Mouse (Mus musculus): ENCODE data around the gene Nae1. TPM values are rescaled to one million over a fixed set of nuclear protein-coding genes. Genes with fewer than 3 reads are reported as not detected.
"Not testable (repeated sequence)": the region's sequence is repeated elsewhere in the genome, so short reads cannot be mapped to it uniquely, and the experiment has no call there.

Nae1 gene
- 39.4 and 43.1 TPM in 2 replicates for total RNA-seq (2021)
- long read RNA-seq, transcript Nae1-201 (20 exons, 1,808 nt), result major isoform, 50 of 59 reads
- long read RNA-seq, partial matches to known transcripts, result 1 of 59 reads
- long read RNA-seq, other reads (novel, unspliced or antisense), result 5 of 59 reads

DNA sequence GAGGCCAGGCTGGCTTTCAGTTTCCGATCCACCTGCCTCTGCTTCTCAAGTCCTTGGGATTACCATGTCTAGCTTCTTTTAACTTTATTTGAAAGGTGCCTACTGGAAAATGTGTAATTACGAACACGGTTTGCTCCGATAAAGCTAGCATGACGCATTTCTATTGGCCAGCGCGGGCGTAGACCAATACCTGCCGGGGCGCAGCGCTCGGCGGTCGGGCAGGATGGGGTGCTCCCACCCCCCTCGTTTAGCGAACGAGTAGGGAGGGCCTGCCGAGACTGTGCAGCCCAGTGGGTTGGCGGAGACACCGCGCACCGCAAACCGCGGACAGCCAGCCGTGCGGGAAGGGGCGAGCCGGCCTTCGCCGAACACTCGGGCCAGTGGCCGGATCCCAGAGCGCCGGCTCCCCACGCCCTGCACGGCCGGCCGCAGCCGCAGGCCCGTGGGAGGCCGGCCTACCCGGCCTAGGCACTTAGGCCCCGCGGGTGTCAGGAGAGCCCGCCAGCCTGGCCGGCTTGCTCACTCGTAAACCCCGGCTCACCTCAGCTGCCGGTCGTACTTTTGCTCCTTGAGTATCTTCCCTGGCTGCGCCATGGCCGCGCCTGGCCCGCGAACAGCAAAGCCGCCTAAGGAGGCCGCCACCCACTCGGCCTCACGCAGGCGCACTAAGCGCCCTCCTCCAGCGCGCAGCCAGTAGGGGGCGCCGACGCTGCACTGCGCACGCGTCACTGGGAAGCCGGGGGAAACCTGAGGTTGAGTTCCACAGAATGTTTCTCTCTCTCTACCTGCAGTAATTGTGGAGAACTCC, at the start of gene Nae1, which contains the start of gene Car7:
Gene Nae1 (minus strand): TSS at position 667 of the 808 bp plus-strand sequence.
Gene Car7 (plus strand): TSS at position 719 of the 808 bp plus-strand sequence.
- DNase-seq, result peak; percentile 95

DNA sequence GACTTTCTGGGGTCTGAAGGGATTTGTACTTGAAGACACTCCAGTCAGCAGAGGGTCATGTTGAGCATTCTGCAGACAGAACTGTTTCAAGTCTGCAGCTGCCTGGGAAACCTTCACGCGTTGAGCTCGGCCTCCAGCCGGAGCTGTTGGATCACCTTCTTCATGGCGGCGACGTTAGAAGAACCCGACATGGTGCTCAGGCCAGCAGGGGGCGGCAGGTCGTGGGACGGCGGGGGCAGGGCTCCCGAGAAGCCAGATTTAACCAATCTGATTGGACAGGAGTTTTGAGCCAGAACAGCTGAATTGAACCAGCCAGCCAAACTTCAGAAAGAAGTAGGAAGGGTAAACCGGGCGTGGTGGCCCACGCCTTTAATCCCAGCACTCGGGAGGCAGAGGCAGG, 43.2 kb upstream of the Nae1 start:
- not testable (repeated sequence) for DNase-seq

DNA sequence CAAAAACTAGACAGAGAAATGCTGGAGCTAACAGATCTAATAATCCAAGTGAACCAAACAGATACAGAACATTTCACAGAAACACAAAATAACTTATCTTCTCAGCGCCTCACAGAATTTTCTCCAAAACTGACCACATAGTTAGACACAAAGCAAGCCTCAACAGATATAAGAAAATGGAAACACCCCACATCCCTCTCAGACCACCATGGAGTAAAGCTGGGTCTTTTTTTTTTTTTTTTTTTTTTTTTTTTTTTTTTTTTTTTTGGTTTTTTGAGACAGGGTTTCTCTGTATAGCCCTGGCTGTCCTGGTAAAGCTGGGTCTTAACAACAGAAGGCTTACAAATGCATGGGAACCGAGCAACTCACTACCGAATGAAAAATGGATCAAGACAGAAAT, 42.4 kb upstream of the Nae1 start:
- DNase-seq, result no peak

DNA sequence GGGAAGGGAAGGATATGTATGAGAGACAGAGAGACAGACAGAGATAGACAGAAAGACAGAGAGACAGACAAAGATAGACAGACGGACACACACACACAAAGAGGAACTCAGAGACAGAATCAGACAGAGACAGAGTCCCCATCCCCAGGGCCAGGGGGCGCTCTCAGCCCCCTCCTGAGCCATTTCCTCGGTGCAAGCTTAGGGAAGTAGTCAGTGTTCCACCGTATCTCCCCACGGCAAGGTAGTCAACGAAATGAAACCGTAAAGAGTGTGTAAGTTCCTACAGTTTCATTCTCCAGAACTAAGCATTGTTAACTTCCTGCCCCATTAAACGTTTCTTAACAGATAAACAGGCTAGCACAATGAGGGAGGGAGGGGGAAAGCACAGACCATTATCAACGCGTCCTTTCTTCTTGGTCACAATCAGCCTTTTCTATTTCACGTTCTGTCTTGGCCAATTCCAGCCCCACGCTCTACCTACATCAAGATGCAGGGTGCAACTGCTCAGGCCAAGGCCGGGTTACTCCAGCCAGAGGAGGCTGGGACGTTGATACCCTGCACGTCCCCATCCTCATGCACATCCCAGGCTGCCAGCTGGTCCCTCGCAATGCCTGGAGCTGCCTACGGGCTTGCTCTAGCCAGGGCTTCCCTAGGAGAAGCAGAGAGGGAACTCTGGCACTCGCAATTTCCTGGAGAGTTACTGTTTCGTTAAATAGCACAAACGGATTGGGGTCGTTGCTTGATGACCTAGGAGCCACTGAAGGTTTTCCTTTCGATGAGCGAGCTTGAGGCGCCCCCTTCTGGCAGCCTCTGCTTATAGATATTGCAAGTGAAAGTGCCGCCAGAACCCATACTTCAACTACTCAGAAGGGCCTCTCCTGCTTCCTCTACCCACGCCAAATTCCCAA, 36.3 kb upstream of the Nae1 start:
- peak; percentile 85 for DNase-seq

DNA sequence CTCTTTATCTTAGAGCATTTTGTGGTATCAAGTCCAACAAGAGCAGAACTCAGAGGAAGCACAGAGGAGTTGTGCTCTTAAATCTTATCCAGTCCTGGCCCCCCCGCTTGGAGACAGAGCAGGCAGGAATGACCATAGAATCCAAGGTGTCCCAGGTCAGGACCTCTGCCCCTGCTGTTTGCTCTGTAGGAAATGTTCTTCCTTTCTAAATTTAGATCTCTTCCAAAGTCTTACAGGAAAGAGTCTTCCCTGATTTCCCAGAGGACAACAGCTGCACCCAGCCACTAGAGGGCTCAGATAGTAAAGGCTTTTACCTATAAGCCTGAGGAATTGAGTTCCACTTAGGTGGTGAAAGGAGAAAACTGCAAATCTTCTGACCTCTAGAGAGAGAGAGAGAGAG, 35.1 kb upstream of the Nae1 start:
- DNase-seq, result peak; percentile 42

DNA sequence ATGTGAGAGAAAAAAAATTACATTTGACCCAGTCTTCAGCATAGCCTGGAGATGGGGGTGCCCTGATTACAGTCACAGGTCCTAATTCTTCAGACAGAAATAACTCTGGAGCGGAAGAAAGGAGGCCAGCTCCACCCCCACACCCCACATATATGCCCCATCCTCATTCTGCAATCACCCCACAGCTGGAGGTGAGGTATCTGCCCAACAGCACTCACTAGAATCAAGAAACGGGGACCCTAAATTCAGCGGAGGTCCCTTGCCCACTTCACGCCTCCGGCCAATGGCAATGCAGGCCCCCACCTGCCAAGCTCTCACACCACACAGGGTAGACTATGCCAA, 31.0 kb upstream of the Nae1 start:
- no peak for DNase-seq

DNA sequence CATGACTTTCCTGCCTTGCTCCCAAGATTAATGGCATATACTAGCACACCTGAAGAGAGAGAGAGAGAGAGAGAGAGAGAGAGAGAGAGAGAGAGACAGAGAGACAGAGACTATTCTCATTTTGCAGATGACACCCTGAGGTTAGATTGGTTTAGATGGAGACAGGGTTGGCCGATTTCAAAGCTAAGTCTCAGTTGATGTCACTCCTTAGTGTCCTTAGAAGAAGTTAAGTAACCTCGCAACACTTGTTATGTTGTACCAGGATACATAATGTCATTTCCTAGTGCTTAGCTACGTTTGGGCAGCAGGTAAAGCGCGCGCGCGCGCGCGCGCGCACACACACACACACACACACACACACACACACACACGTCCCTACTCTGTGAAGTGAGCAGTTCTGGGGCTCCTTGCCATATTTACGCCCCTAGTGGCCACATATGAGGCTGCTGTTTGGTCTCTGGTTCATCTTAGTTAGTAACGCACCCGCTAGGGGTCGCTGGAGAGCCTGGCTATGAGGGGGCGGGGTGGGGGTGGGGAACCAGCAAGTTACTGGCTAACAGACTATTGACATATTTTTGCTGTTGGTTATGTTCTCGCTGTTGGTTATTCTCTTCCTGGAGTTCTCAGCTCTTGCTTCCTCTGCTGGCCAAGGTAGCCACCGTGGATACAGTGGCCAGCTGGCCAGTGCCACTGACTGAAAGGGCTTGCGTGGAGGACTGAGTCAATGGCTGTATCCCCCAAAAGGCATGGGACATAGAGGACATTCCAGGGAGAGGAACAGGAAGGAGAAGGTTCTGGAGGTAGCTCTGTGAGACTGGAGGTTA, 30.4 kb upstream of the Nae1 start:
- peak; percentile 84 for DNase-seq

DNA sequence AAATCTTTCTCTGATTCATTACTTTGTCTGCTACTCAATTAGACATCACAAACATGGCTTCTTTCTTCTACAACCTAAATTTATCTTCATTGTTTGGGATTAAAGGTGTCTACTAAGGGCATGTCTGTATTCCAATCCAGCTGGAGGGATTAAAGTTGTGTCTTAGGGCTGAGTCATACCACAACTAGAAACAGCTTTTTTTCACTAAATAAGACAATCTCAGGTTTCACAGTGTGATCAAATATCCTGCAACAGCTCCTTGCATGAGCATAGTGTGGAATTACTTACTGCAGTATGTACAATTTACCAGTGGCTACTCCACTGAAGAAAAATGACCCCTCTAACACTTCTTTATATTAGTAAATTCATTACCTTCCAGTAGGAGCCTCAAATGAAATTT, 26.3 kb upstream of the Nae1 start:
- DNase-seq, result no peak

DNA sequence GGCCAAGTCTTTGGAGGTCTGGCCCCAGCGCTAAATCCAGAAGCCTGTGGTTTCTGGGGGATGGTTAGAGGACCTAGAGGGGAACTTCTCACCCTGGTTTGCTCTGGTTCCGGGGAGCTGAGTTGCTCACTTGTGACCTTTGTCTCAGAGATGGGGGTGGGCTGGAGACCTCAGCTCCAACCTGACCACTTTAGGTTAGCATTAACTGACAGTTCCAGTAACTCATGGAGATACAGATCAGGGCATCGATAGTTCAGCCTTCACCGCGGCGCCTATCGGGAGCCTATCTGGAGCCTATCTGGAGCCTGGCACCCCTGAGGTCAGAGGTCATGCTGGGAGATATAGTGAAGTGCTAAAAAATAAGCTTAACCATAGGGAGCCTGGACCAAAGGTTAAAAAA, 22.8 kb upstream of the Nae1 start:
- no peak for DNase-seq

DNA sequence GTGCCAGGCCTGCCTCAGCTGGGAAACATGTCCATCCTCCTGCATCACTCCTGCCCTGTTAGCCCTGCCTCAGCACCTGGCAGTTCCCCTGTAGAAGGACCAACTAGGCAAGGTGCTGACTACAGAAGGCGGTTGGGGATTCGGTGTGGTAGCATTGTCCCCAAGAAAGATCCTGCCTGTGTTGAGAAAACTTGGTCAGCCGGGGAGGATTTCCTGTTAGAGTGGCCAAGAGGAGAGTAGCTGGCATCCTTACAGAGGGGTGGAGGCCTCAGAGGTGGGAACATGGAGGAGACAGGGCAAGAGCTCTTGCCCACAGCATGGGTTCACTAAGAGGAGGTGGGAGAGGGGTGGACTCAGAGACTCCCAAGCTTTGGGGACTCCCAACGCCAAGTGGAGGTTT, 20.8 kb upstream of the Nae1 start:
- DNase-seq, result no peak

DNA sequence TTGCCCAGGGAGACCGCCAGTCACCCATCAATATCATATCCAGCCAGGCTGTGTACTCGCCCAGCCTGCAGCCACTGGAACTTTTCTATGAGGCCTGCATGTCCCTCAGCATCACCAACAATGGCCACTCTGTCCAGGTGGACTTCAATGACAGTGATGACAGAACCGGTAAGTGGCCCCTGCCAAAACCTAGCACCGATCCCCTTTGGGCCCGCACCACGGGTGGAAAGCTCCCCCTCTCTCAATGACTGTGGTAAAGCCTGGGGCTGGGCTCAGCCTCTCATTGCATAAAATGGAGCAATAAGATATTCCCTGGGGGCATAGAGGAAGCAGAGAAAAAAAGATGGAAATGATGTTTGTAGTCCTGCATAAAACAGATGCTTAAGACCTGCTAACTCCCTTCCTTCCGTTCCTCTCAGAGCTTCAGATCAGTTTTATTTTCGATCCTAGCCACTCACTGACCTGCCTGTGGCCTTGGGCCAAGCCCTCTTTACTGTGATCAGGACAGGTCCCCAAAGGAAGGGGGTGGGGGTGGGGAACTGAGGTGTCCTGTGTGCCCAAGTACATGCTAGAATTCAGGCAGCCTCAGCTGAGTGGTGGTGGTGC, 9.1 kb upstream of the Nae1 start:
- DNase-seq, result no peak

DNA sequence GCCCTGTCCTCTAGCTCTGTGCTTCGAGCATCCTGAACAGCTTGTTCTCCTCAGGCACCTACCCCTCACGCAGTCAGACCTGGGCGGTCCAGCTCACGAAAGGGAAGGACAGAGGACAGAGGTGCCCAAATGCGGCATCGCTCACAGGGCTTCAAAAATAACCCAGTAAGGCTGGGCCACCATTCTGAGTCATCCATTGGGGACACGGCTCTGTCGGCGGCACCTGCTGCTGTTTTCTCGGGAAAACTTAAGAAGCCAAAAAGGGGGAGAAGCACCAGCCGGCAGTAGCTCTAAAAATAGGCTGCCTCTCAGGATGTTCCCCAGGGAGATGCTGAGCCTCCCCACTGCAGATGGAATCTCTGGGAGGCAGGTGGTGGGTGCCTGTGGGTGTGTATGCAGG, 7.7 kb upstream of the Nae1 start:
- DNase-seq, result no peak

DNA sequence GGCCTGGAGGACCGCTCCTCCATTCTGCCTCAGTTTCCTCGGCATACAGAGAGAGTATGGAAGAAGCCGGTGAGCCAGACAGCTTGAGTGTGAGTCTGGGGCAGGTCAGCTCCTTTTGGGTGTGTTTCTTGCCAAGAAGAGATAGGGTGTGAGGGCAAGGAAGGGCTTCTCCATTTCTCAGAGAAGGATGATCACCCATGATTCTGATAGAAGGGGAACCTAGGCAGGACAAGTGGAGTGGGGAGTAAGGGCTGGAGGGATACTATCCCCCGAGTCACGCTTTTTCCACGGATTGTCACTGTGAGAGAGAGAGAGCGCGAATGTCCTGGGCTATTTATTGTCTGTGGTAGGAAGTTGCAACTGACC, 7.1 kb upstream of the Nae1 start:
- no peak for DNase-seq

DNA sequence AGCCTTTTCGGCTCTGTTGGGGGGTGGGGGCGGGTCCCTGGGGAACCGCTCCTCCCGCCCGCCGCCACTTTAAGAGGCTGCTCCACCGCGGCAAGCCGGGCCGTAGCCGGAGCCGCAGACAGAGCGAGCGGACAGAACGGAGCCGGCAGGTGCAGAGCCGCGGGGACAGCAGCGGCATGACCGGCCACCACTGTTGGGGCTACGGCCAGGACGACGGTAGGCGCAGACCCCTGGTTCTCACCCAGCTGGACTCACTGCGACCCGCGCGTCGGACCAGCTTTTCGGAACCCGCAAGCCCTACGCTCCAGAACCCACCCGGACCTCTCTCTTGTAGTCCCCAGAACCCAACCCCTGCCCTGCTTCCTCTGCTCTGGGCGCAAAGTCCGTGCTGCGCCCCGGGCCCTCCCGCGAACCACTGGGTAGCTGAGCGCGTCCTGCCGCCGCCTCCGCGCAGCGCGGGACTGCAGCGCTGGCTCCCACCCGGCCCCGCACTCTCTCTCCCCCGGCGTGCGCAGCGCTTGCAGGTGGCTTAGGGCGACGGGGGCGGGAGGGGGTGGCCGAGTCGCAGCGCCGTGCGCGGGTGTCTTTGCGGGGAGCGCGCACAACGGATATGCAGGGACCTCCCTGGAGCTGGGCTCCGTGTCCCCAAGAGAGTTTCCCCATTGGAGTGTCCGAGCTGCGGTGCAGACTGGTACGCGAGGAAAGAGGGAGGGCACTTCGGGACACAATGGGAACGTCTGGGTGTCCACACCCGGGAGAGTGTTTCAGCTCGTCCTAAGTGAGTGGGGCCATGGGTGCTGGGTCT, 6.5 kb upstream of the Nae1 start:
- DNase-seq, result peak; percentile 28

DNA sequence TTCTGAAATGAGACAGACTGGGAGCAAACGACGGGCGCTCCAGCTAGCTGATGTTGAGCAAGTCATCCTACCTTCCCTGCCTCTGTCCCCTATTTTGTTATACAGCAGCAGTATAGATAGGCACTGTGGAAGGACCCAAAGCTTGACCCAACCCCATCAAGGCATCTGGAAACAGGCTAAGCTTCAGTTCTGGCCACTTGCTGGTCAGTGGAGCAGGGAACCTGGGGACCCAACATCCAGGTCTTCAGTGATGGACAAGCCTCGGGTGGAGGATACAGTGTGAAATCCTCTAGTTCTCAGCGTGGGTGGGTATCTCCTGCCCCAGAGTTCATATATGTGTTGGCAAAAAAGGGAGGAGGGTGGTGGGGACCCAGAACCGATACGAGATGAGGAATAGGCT, 5.8 kb upstream of the Nae1 start:
- no peak for DNase-seq

DNA sequence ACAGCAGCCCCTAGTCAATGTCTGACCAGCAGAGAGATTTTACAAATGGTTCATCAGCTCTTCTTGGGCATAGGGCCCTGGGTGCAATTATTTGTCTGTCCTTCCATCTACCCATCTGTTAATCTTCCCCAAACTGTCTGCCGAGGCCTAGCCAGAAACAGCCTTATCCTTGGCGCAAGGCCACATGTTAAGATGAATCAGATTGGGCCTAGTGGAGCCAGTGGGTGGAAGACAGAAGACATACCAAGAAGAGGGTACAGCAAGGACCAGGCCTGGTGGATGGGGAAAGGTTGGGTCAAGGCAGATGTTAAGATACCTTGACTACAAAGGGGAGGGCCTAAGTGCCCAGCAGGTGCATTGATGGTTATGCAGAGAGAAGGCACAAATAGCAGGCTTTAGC, 5.1 kb upstream of the Nae1 start:
- peak; percentile 51 for DNase-seq

DNA sequence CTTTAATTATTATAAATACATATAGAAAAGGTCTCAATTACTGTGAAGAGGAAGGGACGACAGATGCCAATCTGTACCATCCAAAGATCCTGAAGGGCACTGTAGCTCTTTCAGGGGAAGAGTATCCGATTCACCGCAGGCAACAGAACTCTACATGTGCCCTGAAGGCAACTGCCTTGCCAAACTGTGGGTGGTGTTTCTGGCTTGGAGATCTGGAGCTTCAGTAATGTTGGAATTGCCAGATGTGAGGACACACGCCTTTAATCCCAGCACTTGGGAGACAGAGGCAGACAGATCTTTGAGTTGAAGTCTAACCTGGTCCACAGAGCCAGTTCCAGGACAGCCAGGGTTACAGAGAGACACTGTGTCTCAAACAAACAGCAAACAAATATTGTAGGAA, 4.5 kb upstream of the Nae1 start:
- DNase-seq, result no peak

DNA sequence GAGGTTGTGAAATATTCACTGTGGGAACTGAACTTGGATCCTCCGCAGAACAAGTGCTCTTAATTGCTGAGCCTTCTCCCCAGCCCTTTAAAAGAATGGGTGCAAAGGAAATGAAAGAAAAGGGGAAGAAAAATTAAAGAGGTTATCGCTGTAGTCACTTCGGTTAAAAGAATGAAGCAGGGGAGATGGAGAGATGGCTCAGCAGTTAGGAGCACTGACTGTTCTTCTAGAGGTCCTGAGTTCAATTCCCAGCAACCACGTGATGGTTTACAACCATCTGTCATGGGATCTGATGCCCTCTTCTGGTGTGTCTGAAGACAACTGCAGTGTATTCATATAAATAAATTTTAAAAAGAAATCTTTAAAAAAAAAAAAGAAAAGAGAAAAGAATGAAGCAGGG, 1.6 kb upstream of the Nae1 start:
- no peak for DNase-seq

DNA sequence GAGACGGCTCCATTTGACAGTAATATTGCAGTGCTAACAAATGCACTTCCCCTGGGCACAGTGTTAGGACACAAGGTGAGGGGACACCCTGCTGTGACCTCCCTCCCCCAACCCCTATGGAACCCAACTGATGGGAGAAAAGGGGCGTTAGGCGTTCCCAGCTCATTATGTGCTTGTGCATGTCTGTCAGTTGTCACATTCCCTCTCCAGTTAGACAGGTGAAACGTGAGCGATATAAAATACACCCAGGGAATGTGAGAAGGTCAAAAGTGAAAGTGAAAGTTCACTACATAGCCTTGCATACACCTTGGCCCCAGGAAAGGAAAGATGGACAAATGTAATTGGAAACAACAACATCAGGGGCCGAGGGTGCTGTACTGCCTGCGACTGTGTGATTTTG, 941 bp upstream of the Nae1 start:
- no peak for DNase-seq

DNA sequence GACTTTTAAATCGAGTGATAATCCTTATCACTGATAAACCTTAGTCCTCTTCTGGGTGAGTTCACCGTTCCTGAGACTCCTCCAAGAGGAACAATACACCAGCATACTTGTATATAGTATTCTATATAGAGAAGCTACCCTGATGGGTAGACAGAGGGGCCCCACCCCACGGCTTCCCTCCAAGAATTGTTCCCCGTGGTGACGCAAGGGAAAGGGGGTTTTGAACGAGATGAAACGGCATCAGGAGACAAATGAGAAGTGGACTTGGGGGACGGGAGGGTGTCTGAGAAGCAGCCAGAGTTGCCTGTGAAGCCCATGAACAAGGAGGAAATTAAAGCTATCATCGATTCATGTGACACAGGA, 323 bp upstream of the Nae1 start:
- DNase-seq, result no peak

DNA sequence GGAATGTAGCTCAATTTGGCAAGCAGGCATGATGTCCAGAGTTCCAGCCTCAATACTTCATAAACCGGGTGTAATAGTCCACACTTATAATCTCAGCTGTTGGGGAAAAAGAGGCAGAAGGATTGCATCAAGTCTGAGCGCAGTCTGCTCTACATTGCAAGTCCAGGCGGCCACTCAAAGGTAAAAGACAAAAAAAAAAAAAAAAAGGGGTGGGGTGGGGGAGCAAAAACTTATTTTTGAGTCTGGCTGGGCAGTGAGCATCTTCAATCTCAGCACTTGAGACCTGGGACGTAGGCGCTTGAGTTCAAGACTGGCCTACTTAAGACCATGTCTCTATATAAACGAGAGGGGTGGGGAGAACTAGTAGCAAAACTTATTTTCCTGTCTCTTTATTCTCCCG, 886 bp downstream of the Nae1 start:
- DNase-seq, result no peak
